Mouse (Mus musculus): ENCODE results near the gene Gm21882.
"Not testable (repeated sequence)": the region's sequence is repeated elsewhere in the genome, so short reads cannot be mapped to it uniquely, and the experiment has no call there.

Gm21882 gene

GRCm38 (mm10) chrY:40381423-40381822 lies at the start of gene Gm21882:
Gene Gm21882 (minus strand): TSS chrY:40381523.
- DNase-seq (ENCODE audit: low spot score): not testable (repeated sequence)

Measured in urinary bladder, postnatal 10 days (tissue).